Mouse (Mus musculus) liver, embryonic 18 days (tissue): ENCODE data around the gene Scn5a. TPM values are rescaled to one million over a fixed set of nuclear protein-coding genes. Genes with fewer than 3 reads are reported as not detected.

Experiments used
- polyA plus RNA-seq: library from polyadenylated mRNA; depleted of rRNA; stranded (reverse); fragments of >200 nt; gene quantifications from 2 replicates; pipeline ENCODE4 v1.2.3, GENCODE M21; 2012; rRNA removed

Scn5a gene
- polyA plus RNA-seq: 0.06 and 0.08 TPM in 2 replicates

GRCm38 (mm10) chr9:119578636-119579438, at the start of gene Scn5a:
Gene Scn5a (minus strand): TSS chr9:119579016.

GRCm38 (mm10) chr9:119444738-119445429, 133.9 kb downstream of the Scn5a start, which contains the start of gene Exog:
Gene Exog (plus strand): TSS chr9:119444943.

Other genes starting within 250 kb of the Scn5a start
- gene Acaa1a, start 239.3 kb downstream of the Scn5a start, polyA plus RNA-seq: 63.3 and 66.0 TPM in 2 replicates
- gene Myd88, start 237.6 kb downstream of the Scn5a start, polyA plus RNA-seq: 8.9 and 9.4 TPM in 2 replicates
- 8.2 and 8.6 TPM in 2 replicates for gene Xylb, start 221.6 kb downstream of the Scn5a start, polyA plus RNA-seq
- 0.02 TPM in 2 replicates for gene Slc22a14, start 213.5 kb downstream of the Scn5a start, polyA plus RNA-seq
- 0.91 and 1.5 TPM in 2 replicates for gene Acvr2b, start 176.9 kb downstream of the Scn5a start, polyA plus RNA-seq
- 2.0 and 2.2 TPM in 2 replicates for gene Exog, start 134.1 kb downstream of the Scn5a start, polyA plus RNA-seq
- 0.09 and 0.10 TPM in 2 replicates for gene Scn10a, start 140.3 kb upstream of the Scn5a start, polyA plus RNA-seq
- gene Scn11a, start 246.4 kb upstream of the Scn5a start, polyA plus RNA-seq: under 0.01 and 0.01 TPM in 2 replicates